Mouse (Mus musculus): ENCODE measurements around the gene Prlr.
A peak's percentile ranks its signal among the peaks of the same experiment; 100 is the strongest.

Prlr gene

DNA sequence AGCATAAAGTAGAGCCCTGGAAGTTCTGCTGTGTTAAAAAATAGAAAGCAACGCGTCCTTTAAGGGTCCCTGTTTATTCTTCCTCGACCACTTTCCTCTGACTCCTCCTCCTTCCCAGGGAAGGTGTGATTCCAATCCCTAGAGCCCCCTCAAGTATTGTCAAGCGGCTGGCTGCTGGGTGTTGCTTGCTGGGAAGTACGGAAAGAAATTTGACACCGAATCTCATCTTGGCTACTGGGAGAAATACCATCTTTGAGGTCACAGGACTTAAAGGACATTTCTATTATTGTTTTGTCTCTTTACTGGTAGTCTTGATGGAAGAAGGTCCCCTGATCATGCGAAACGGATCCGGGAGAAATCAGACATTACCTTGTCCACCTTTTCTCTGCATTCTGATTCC, at the start of gene Prlr:
Gene Prlr (plus strand): TSS at position 156 of the 400 bp plus-strand sequence.
- no peak for DNase-seq (ENCODE audit: low read depth)

DNA sequence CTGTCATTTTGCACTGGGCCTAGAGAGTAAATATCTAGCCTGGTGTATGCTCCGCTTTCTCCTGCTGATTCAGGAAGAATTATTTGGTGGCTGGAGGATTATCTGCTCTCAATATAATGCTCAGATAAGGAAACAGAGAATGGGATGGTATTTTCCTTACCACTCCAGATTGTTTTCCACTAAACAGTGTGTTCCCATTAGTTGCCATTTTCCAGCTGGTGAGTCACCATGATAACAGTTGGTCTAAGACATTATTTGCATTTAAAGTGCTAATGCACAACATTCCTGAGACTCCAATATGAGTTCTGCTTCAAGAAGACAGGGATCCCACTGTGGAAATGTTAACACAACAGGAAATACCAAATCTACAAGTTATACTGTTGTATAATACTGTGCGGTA, 43.3 kb upstream of the Prlr start:
- no peak for DNase-seq (ENCODE audit: low read depth)

GRCm38 (mm10) chr15:10134889-10135288, 42.1 kb upstream of the Prlr start:
- no peak for DNase-seq (ENCODE audit: low read depth)

GRCm38 (mm10) chr15:10144520-10144919, 32.5 kb upstream of the Prlr start:
- DNase-seq (ENCODE audit: low read depth) = peak; percentile 16

- no peak for DNase-seq (ENCODE audit: low read depth)
Observed at GRCm38 (mm10) chr15:10148196-10148595, 28.8 kb upstream of the Prlr start.

GRCm38 (mm10) chr15:10160663-10161062, 16.4 kb upstream of the Prlr start:
- no peak for DNase-seq (ENCODE audit: low read depth)

- no peak for DNase-seq (ENCODE audit: low read depth)
Observed at GRCm38 (mm10) chr15:10175078-10175477, 2.0 kb upstream of the Prlr start.

DNA sequence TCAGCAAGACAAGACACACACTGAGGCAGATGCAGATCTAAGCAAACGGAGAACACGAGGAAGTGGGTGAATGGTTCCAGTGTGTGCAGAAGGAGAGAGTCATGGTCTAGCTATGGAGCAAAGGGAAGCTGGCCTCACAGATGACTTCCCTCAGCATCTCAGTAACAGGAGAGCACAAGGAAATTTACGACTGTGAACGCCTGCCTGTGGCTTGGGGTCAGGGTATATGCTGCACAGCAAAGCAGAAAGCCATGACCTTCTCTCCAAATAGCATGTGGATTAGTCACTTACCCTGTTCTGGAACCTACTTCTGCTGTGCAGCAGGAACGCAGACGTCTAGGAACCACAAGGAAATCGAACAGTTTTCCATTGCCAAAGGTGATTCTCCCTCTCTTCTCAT, 1.4 kb upstream of the Prlr start:
- no peak for DNase-seq (ENCODE audit: low read depth)

- DNase-seq (ENCODE audit: low read depth) = peak; percentile 23
Observed at GRCm38 (mm10) chr15:10177519-10178130, 587 bp downstream of the Prlr start.

DNA sequence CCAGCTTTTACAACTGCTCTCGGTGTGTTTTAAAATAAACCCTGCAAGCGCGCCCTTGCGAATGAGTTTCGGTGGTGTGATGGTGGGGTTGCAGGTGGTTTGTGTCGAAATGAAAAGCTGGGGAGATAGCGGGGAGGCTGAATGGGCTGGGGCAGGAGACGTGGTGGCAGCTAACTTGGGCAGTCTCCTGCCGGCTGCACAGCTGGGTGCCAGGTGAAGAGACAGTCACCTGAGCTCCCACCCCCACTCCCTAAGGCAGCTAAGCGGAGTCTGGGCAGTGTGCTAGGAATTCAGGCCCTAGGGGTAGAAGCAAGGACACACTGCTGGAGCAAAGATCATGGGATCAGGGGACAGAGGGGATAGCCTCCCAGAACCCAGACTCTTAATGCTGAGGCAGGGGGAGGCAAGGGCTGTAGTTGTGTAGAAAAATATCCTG, 1.1 kb downstream of the Prlr start:
- peak; percentile 23 for DNase-seq (ENCODE audit: low read depth)

GRCm38 (mm10) chr15:10180694-10181093, 3.7 kb downstream of the Prlr start:
- no peak for DNase-seq (ENCODE audit: low read depth)

- no peak for DNase-seq (ENCODE audit: low read depth)
Observed at GRCm38 (mm10) chr15:10192101-10192630, 15.1 kb downstream of the Prlr start.

DNA sequence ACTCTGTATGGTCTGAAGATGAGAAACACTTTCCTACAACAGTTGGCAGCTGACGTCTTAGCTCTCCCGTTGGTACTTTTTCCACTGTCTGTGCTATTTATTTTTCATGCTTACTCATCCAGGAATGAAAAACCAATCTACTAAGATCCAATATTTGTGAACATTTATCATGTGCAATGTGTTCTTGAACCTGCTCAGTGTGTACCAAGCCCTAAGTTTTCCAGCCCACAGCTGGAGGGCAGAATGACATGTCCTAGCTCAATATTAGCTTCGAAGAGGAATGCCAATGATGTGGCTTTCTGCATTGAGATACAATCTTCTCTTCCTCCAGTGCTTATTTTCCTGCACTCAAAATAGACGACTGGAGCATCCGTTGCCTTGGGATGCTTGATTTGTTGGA, 24.0 kb downstream of the Prlr start:
- no peak for DNase-seq (ENCODE audit: low read depth)

DNA sequence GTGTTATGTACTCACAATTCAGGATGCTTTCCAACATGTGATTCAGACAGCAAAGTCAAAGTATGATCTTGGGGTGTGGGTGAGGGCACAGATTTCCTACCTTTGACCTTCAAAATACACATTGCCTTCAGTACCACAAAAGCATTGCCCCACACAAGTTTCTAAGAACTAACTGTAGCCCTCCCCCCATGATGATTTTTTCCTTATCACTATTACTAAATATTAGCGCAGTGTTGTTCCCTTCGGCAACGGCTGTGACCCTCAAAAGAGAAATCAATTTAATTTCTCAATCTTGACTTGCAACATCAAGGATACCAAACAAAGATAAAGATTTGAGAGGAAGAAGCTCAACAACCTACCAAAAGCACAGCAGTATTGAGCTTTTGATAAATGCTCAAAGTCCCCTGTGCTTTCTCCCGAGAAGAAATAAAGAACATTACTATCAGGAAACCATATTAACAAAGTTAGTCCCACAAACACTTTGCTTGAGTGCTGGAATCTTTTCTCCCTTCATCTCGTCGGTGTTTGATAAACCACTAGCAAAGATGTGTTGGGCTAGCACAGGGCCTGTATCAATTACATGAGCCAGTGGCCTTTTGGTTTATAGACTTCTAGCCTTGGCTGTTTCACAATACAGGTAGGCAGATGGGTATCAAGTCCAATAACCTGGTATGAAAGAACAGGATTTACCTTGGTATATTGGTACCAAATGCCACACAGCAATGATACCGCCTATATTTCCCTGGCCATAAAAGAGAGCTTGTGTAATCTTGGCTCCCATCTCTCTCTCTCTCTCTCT, 25.7 kb downstream of the Prlr start:
- no peak for DNase-seq (ENCODE audit: low read depth)

GRCm38 (mm10) chr15:10210261-10210770, 33.3 kb downstream of the Prlr start:
- no peak for DNase-seq (ENCODE audit: low read depth)

DNA sequence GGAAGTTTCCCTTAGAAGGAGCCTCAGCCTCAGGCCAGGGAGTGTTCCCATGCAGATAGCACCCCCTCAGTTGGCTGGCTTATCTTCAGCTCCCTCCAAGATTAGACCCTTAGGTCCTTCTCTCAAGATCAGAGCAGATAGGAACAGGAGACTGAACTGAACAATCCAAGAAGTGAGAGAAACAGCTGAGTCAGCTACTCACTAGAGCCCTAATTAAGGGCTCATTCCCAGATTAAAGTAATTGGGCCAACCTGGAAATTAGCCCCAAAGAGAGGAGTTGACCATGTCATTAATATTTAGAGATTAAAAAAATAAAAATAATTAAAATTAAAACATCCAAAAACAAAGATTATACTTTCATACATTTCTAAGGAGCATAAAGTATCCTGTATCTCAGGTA, 35.0 kb downstream of the Prlr start:
- no peak for DNase-seq (ENCODE audit: low read depth)

DNA sequence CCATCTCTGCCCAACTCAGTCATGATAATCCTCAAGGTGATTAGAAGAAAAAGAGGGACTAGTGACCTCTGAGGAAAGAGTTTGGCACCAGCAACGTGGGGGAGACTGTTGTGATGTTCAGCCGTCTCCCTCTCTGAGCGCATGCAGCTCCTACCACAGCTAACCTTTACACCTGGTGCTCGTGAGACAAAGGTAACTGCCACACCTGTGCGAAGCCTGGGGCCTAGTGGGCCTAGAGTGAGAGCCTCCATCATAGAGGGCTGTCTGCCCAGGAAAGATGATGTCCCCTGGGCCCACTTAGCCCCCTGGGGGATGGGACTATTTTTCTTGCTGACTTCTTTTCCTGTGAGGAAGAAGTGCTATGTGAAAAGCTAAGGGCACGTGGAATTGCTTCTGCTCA, 36.2 kb downstream of the Prlr start:
- no peak for DNase-seq (ENCODE audit: low read depth)

- DNase-seq (ENCODE audit: low read depth) = no peak
Observed at GRCm38 (mm10) chr15:10213710-10214109, 36.7 kb downstream of the Prlr start.

GRCm38 (mm10) chr15:10215719-10216118, 38.7 kb downstream of the Prlr start:
- no peak for DNase-seq (ENCODE audit: low read depth)

DNA sequence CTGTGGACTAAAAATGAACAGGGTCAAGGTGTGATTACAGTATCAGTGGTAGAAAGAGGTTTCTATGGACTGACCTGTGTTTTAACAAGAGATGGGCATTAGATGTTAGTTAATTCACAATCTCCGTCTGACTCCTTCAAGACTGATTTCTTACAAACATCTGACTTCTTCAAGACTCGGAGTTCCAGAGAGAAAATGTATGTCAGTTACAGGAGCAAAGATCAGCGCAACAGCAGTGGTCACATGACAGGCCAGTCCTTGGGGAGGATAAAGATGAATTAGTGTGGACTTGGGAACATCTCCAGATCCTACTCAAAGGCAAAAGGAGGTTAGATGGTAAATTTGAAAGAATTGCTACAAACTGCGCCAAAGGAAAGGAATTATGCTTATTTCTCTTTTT, 39.2 kb downstream of the Prlr start:
- no peak for DNase-seq (ENCODE audit: low read depth)

GRCm38 (mm10) chr15:10223614-10224155, 46.6 kb downstream of the Prlr start:
- no peak for DNase-seq (ENCODE audit: low read depth)

GRCm38 (mm10) chr15:10225701-10226100, 48.7 kb downstream of the Prlr start:
- DNase-seq (ENCODE audit: low read depth) = no peak

GRCm38 (mm10) chr15:10228636-10229035, 51.6 kb downstream of the Prlr start:
- DNase-seq (ENCODE audit: low read depth) = no peak
